Mouse (Mus musculus) bone marrow, adult 2 months (tissue): Measurements from ENCODE around the gene Siglec1.

Experiments used
- CTCF ChIP-seq: fragments of 200-500 bp; IDR thresholded peaks from 2 replicates; pipeline ENCODE4 v1.5.1; 2011; ENCODE audit warnings: low read length, control low read depth; ENCODE audit not compliant: control insufficient read depth, insufficient read depth
- POLR2A ChIP-seq: fragments of 200-500 bp; IDR thresholded peaks from 2 replicates; pipeline ENCODE4 v1.6.1; 2011; ENCODE audit warnings: low read depth, mild to moderate bottlenecking, control low read depth, low read length, borderline replicate concordance; ENCODE audit not compliant: control insufficient read depth

GRCm38 (mm10) chr2:131072536-131072935, 14.0 kb downstream of the Siglec1 start:
- TF ChIP-seq POLR2A (no peak), CTCF (no peak)
